In the genomic region with DNA sequence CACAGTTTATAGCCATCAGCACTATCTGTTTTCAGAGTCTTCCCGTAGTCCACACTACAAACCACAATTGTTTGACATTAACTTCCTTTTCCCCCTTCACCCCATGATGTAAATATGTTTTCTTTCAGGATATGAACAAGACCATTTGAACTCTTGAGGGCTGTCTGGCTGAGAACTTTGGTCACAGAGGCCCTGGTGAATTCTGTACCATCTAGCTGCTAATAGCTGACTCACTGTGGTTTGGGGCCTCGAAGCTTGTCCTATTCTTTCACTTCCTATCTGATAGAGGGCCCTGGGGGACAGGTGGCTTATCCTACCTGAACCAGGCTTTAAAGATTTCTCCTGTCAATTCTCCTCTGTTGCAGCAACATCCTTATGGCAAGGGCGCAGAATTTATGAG, we compare ENCODE assay signal across 21 mouse cellular contexts.
DNase-seq lines count a peak whose midpoint lies in the region; ATAC-seq and TF ChIP-seq lines count a peak whose summit lies in the region.
"Had no signal": no experiment of that assay in that cellular context is flagged by ENCODE, and none has a peak within 500 bp of the region (broad histone marks: within the 10 kb centered on the region; RNA-seq: fewer than 3 reads in every experiment).

No protein-coding gene starts in this region.

- H3K4me1 ChIP-seq in lung, postnatal 0 days (ENCODE audit: insufficient read depth, low read depth, low read length) = no peaks in the 10 kb centered on the region
- peaks cover 6% of the 10 kb centered on the region for H3K4me1 ChIP-seq in G1E (ENCODE audit: insufficient read depth, low read depth, low read length)
- H3K4me1 ChIP-seq: embryonic facial prominence, embryonic 15.5 days; heart, embryonic 10.5 days; limb, embryonic 12.5 days; lung, embryonic 15.5 days; midbrain, embryonic 10.5 days had no signal

- no peak for TF ChIP-seq CTCF in lung, postnatal 0 days (IDR thresholded peaks at IDR 0.05)
- TF ChIP-seq CTCF in G1E (IDR thresholded peaks at IDR 0.05; ENCODE audit: low read depth, low read length) = no peak

- no peak overlapping the region for H3K4me3 ChIP-seq in lung, postnatal 0 days (ENCODE audit: low read depth, low read length)
- H3K4me3 ChIP-seq in G1E (ENCODE audit: low read depth, low read length) = no peak overlapping the region
- H3K4me3 ChIP-seq: embryonic facial prominence, embryonic 15.5 days; heart, embryonic 10.5 days; hindbrain, embryonic 13.5 days; layer of hippocampus, adult 2 months; limb, embryonic 12.5 days; lung, embryonic 15.5 days; midbrain, embryonic 10.5 days; neural tube, embryonic 13.5 days had no signal

- no peak for ATAC-seq in lung, postnatal 0 days
- ATAC-seq in G1E (ENCODE audit: extremely low read depth, insufficient number of reproducible peaks, low FRiP score, poor library complexity, severe bottlenecking) = peak; percentile 45; the same call in 1 of the 2 replicates
- no peak for ATAC-seq in erythroid progenitor cell, adult 5-6 weeks (replicated peaks; ENCODE audit: low FRiP score, poor library complexity, severe bottlenecking)
- ATAC-seq: intestine, embryonic 16.5 days had no signal

- H3K27ac ChIP-seq in lung, postnatal 0 days (ENCODE audit: low read length) = no peak overlapping the region
- H3K27ac ChIP-seq: embryonic facial prominence, embryonic 15.5 days; heart, embryonic 10.5 days; hindbrain, embryonic 13.5 days; layer of hippocampus, adult 2 months; limb, embryonic 12.5 days; lung, embryonic 15.5 days; midbrain, embryonic 10.5 days; neural tube, embryonic 13.5 days had no signal

- H3K9ac ChIP-seq in lung, postnatal 0 days (replicated peaks; ENCODE audit: low read depth) = no peak overlapping the region
- H3K9ac ChIP-seq: embryonic facial prominence, embryonic 15.5 days; hindbrain, embryonic 13.5 days; limb, embryonic 12.5 days; lung, embryonic 15.5 days; neural tube, embryonic 13.5 days had no signal

- no peaks in the 10 kb centered on the region for H3K27me3 ChIP-seq in lung, postnatal 0 days (replicated peaks; ENCODE audit: insufficient read depth, low read length)
- peaks cover 9% of the 10 kb centered on the region; the same call in 1 of the 2 replicates for H3K27me3 ChIP-seq in G1E (ENCODE audit: insufficient read depth, low read length)
- H3K27me3 ChIP-seq: embryonic facial prominence, embryonic 15.5 days; hindbrain, embryonic 13.5 days; limb, embryonic 12.5 days; lung, embryonic 15.5 days; neural tube, embryonic 13.5 days had no signal

- no peaks in the 10 kb centered on the region for H3K36me3 ChIP-seq in lung, postnatal 0 days (ENCODE audit: insufficient read depth, low read length)
- no peaks in the 10 kb centered on the region for H3K36me3 ChIP-seq in G1E (replicated peaks)
- H3K36me3 ChIP-seq: embryonic facial prominence, embryonic 15.5 days; heart, embryonic 10.5 days; hindbrain, embryonic 13.5 days; limb, embryonic 12.5 days; lung, embryonic 15.5 days; midbrain, embryonic 10.5 days; neural tube, embryonic 13.5 days had no signal

- peak; percentile 8 for DNase-seq in lung, postnatal 0 days (ENCODE audit: low spot score)
- no peak for DNase-seq in lung, postnatal 25 days (ENCODE audit: low spot score)
- DNase-seq in G1E (ENCODE audit: low spot score) = no peak
- DNase-seq in induced T-regulatory cell, adult 2 months (ENCODE audit: low read depth) = peak; percentile 7
- no peak for DNase-seq in embryo, embryonic 9.5 days (ENCODE audit: extremely low spot score)
- DNase-seq in heart, adult 18-20 months = no peak
- DNase-seq: adrenal gland, postnatal 36 days; cerebellum, adult 9-10 months; gastrocnemius, postnatal 25 days; heart, postnatal 10 days; right cerebral cortex, postnatal 4 days had no signal

- no peak overlapping the region for H3K4me2 ChIP-seq in lung, postnatal 0 days (replicated peaks; ENCODE audit: low read depth, low read length)
- H3K4me2 ChIP-seq: embryonic facial prominence, embryonic 15.5 days; hindbrain, embryonic 13.5 days; limb, embryonic 12.5 days; lung, embryonic 15.5 days; neural tube, embryonic 13.5 days had no signal

- 49% methylated on average over 3 of the region's 3 CpGs for WGBS in lung, postnatal 0 days

- H3K9me3 ChIP-seq in lung, postnatal 0 days (ENCODE audit: low read length) = no peaks in the 10 kb centered on the region
- no peaks in the 10 kb centered on the region for H3K9me3 ChIP-seq in G1E (replicated peaks)
- H3K9me3 ChIP-seq: embryonic facial prominence, embryonic 15.5 days; heart, embryonic 10.5 days; hindbrain, embryonic 13.5 days; limb, embryonic 12.5 days; lung, embryonic 15.5 days; midbrain, embryonic 10.5 days; neural tube, embryonic 13.5 days had no signal

- no peak for TF ChIP-seq EP300 in lung, postnatal 0 days (IDR thresholded peaks at IDR 0.05)

Comparison
In these comparisons a context has a peak if more than half of its experiments do, and no peak if none do; other contexts are left out.
1. DNase-seq: peak in lung, postnatal 0 days (single experiment) and induced T-regulatory cell, adult 2 months (single experiment); none in lung, postnatal 25 days (single experiment), G1E (single experiment), embryo, embryonic 9.5 days (single experiment) and heart, adult 18-20 months (0 of 2).